Mouse (Mus musculus) lung, postnatal 0 days (tissue): Measurements from ENCODE around the gene Cmip.

Experiments
- CTCF ChIP-seq: IDR thresholded peaks from 2 replicates; pipeline ENCODE4 v1.5.1; 2016; ENCODE audit warnings: antibody characterized with exemption, mild to moderate bottlenecking
- EP300 ChIP-seq: IDR thresholded peaks from 2 replicates; pipeline ENCODE4 v1.6.1; 2016; ENCODE audit warnings: antibody characterized with exemption, mild to moderate bottlenecking, control low read depth

- TF ChIP-seq CTCF (no peak), EP300 (no peak)
Measured at GRCm38 (mm10) chr8:117289016-117289415, 32.2 kb downstream of the Cmip start.
